Mouse (Mus musculus): ENCODE measurements around the gene Etv6.

GRCm38 (mm10) chr6:134067536-134067935 lies 32.0 kb downstream of the Etv6 start:
- no peak for TF ChIP-seq EP300 (optimal IDR thresholded peaks at IDR 0.05)
- no peak for TF ChIP-seq CTCF (IDR thresholded peaks at IDR 0.05; ENCODE audit: low read depth)
